Mouse (Mus musculus) stomach, postnatal 0 days (tissue): ENCODE measurements at regions not wholly inside any gene's neighbourhood (a gene's known extent, or its start where the extent isn't known, plus 50 kb on each side); places are given as distances from the start of the nearest gene placed in this dataset.

ENCODE experiments used
- CTCF ChIP-seq: IDR thresholded peaks from 2 replicates; pipeline ENCODE4 v1.5.1; 2016; ENCODE audit warnings: antibody characterized with exemption, low read depth, mild to moderate bottlenecking, moderate library complexity
- EP300 ChIP-seq: optimal IDR thresholded peaks from 2 replicates; pipeline ENCODE3; 2016; ENCODE audit warnings: antibody characterized with exemption

DNA sequence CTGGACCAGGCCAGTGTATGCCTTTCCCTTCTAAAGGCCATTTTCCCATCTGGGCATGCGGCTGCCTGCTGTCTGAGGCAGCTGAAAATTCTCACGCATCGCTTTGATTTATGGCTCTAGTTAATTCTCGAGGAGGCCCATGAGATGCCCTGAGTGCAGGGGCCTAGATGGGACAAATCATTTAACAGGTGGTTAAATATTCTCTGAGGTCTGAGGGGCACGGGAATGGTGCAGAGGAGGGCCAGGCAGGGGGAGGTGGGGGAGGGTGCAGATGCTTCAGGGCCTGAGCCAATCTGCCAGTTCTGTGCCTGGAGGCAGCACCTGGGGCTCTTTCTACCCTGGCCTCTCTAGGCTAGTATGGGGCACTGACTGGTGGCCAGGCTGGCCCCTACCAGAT, 89.9 kb upstream of the Lemd2 start:
- no peak for TF ChIP-seq CTCF
- no peak for TF ChIP-seq EP300
